Mouse (Mus musculus): ENCODE results near the gene Cyp4f39.

Cyp4f39 gene
- long read RNA-seq, experiment 1: 0 reads
- long read RNA-seq, experiment 2: 0 reads

GRCm38 (mm10) chr17:32452482-32452881 lies at the start of gene Cyp4f39:
Gene Cyp4f39, plus strand, starts transcription at chr17:32452723.
- intact Hi-C loops (cut with DNase I): no loop called here

- intact Hi-C loops (cut with DNase I): no loop called here
Measured at GRCm38 (mm10) chr17:32402779-32403157, 49.8 kb upstream of the Cyp4f39 start.

- intact Hi-C loops (cut with DNase I): no loop called here
Measured at GRCm38 (mm10) chr17:32403417-32403816, 49.1 kb upstream of the Cyp4f39 start, which contains the start of gene Rasal3. Gene Rasal3, minus strand, starts transcription at chr17:32403583.

DNA sequence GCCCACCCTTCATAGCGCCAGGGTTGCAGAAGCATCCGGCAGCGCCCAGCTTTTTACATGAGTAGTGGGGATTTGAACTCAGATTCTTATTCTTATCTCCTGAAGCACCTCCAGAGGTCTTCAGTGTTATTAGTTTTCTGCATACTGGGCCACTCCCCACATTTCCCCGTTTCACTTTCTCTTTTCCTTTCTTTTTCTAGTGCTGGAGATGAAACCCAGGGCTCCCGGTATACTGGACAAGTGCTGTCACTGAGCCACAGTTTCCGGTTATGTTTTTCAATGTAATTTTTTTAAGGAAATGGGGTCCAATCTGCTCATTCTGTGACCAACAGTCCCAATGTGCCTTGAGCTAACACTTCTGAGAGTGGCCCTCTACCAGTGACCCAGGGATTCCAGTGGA lies 40.6 kb upstream of the Cyp4f39 start:
- intact Hi-C loops (cut with DNase I): no loop called here

DNA sequence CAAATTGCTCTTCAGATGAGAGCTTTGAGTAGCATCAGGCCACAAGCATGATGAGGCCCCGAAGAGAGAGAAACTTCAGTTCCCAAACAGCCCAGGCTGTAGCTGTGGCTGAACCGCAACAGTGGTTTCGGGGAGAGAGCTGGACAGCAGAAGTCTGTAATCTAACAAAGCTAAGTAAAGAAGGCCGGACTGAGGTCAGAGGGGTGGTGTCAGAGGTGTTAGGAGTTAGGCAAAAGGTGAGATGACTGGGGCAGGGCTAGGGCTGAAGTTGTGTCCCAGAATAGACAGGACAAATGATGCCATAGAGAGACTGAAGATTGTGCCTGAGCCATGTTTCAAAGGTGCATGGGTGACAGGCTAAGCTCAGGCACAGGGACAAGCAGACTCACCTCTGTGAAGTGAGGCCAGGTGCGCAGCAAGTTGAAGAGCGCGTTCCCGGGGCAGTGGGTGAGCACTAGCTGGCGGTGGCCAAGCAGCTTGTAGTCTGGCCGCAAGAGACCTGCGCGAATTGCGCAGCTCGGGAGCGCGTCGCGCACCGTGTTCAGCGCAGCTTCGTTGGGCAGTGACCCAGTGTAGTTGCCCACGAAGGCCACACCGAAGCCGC lies 37.0 kb upstream of the Cyp4f39 start:
- intact Hi-C loops (cut with DNase I): no loop called here

DNA sequence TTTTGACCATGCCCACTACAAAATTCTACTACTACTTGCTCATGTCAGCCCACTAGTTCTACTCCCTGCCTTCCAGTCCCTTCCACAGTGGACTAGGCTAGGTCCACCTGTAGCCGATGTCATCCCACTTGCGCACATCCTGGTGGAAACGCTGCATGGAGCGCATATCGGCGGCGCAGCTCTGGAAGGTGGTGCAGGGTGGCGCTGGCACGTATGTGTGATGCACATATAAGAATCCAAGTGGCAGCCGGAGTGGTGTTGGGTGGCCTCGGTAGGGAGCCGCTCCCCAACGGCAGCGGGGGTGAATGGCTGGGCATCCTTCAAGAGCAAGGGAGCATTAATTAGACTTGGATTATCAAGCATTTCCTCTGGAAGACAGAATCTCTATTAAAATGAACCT lies 35.8 kb upstream of the Cyp4f39 start:
- intact Hi-C loops (cut with DNase I): no loop called here

DNA sequence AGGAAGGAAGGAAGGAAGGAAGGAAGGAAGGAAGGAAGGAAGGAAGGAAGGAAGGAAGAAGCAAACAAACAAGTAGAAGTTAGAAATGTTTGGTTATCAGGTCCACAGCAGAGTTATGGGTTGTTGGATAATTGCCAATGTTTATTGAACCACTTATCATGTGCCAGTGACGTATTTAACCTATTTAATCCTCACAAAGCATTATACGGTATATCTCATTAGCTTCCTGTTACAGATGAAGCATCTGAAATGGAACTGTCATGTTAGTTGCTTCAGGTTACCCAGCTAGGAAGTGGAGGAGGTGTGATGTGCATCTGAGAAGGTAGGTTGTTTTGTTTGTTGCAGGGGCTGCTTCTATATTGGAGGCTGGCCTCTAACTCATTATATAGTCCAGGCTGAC lies 32.5 kb upstream of the Cyp4f39 start:
- intact Hi-C loops (cut with DNase I): no loop called here

DNA sequence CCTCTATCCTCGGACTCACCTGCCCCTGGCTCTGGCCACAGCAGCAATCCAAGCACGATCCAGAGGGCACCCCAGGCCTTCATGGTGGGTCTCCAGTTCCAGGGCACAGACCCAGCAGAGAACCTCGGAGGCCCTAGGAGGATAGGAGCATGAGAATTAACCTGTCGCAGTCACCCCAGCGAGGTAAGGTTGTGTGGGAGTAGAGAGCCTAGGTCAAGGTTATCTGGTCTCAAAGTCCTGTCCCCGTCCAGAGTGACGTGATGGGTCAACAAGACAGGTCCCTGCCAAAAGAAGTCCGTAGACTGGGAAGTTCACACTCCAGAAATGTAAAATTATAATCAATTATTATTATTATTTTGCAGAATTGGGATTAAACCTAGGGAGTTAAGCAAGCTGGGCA lies 31.7 kb upstream of the Cyp4f39 start:
- intact Hi-C loops (cut with DNase I): no loop called here

- intact Hi-C loops (cut with DNase I): no loop called here
Measured at GRCm38 (mm10) chr17:32424034-32424433, 28.5 kb upstream of the Cyp4f39 start, which contains the start of gene Pglyrp2. Gene Pglyrp2, minus strand, starts transcription at chr17:32424167.

- intact Hi-C loops (cut with DNase I): no loop called here
Measured at GRCm38 (mm10) chr17:32426610-32427009, 25.9 kb upstream of the Cyp4f39 start.

DNA sequence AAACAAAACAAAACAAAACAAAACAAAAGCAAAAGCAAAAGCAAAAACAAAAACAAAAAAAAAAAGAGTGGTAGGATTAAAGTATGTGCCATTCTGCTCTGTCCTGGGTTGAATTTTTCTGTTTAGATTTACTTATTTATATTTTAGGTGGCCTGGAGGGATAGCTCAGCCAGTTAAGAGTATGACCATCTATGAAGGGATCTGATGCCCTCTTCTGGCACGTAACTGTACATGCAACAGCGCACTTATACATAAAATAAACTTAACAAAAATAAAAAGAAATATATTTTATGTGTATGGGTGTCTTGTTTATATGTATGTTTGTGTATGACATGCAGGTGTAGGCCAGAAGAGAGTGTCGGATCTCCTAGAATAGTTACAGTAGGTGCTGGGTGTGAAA lies 20.6 kb upstream of the Cyp4f39 start:
- intact Hi-C loops (cut with DNase I): loop anchor here (2.0 to 5.0 kb wide), 2 partner anchors 40 to 83 kb away; no protein-coding TSS in a partner anchor

- intact Hi-C loops (cut with DNase I): loop anchor here (5.0 kb wide), 1 partner anchor 42 kb away; no protein-coding TSS in a partner anchor
Measured at GRCm38 (mm10) chr17:32434324-32434723, 18.2 kb upstream of the Cyp4f39 start.

DNA sequence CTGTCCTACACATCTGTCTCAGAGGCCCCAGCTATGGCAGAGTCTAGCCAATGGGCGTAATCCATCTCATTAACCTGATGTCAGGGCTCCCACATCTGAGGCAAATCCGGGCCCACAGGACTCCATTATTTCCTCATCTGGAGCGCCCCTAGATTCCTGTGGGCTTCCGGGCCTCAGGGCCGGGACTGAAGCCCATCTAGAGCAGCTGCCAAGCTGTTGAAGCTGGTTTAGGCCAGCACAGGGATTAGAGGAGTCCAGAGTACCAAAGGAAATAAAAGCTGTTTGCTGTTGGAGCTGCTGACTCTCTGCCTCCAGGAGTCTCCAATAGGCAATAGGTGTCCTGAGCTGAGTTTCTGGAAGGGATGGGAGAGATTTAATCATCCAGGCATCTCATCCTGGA lies 17.4 kb upstream of the Cyp4f39 start:
- intact Hi-C loops (cut with DNase I): loop anchor here (5.0 kb wide), 1 partner anchor 57 kb away; no protein-coding TSS in a partner anchor

GRCm38 (mm10) chr17:32437106-32437505 lies 15.4 kb upstream of the Cyp4f39 start:
- intact Hi-C loops (cut with DNase I): loop anchor here (5.0 kb wide), 1 partner anchor 55 kb away; no protein-coding TSS in a partner anchor

GRCm38 (mm10) chr17:32443245-32443644 lies 9.3 kb upstream of the Cyp4f39 start:
- intact Hi-C loops (cut with DNase I): no loop called here

DNA sequence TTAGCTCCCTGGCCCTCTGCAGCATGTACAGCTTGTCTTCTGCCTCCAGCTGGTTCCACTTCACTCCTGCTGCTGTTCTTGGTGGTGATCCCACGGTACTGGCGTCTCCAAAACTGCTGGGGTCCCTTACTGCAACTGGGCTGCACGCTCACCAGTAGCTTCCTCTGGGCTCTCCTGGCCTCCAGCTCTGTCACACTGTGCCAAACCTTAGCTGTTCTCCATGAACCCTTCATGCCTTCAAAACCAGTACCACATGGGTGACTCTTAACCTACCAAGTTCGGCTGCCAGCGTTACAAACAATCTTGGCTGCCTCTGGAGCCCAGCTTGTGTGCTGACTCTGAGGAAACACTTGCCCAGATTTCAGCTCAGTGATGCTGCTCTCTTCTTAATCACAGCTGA lies 7.5 kb upstream of the Cyp4f39 start:
- intact Hi-C loops (cut with DNase I): no loop called here

DNA sequence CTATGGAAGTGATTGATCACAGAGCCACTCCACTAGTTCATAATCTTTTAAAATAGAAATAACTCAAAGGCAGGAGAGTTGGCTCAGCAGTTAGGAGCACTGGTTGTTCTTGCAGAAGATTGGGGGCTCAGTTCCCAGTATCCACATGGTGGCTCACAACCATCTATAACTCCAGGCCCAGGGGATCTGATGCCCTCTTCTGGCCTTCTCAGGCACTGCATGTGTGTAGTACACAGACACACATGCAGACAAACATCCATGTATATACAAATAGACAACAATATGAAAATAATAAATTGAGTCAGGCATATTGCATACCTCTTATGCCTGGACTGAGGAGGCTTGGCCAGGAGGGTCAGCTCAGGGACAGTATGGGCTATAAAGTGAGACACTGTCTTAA lies 5.3 kb upstream of the Cyp4f39 start:
- intact Hi-C loops (cut with DNase I): no loop called here

GRCm38 (mm10) chr17:32449042-32449441 lies 3.5 kb upstream of the Cyp4f39 start:
- intact Hi-C loops (cut with DNase I): no loop called here

GRCm38 (mm10) chr17:32450844-32451537 lies 1.5 kb upstream of the Cyp4f39 start:
- intact Hi-C loops (cut with DNase I): no loop called here

GRCm38 (mm10) chr17:32454188-32454587 lies 1.7 kb downstream of the Cyp4f39 start:
- intact Hi-C loops (cut with DNase I): no loop called here

GRCm38 (mm10) chr17:32454997-32455396 lies 2.5 kb downstream of the Cyp4f39 start:
- intact Hi-C loops (cut with DNase I): no loop called here

GRCm38 (mm10) chr17:32468494-32468893 lies 16.0 kb downstream of the Cyp4f39 start:
- intact Hi-C loops (cut with DNase I): no loop called here

DNA sequence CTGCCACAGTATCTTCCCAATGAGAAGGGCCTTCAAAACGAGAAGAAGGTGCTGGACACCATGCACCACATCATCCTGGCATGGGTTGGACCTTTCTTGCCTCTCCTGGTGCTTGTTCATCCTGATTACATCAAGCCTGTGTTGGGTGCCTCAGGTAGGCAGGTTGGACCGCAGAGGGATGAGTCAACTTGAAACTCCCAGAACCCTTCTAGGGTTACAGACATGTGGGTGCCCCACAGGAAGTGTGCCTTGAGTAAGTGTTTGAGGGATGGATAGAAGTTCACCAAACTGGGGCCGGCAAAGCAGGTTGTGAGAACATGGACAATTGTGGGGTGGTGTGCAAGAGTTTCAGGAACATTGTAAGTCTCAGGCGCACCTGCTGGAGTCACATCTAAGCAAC lies 18.3 kb downstream of the Cyp4f39 start:
- intact Hi-C loops (cut with DNase I): no loop called here
